Mouse (Mus musculus) right cerebral cortex, adult 18-20 months (tissue): ENCODE measurements around the gene Htr2a.

Experiments
- DNase-seq: peaks from one replicate; pipeline ENCODE4 v3.0.0; 2022; ENCODE audit warnings: mixed read lengths

Gene Htr2a

GRCm38 (mm10) chr14:74699241-74699640, 58.6 kb downstream of the Htr2a start:
- no peak for DNase-seq

- no peak for DNase-seq
These were observed 63.3 kb downstream of the Htr2a start for GRCm38 (mm10) chr14:74703930-74704329.

GRCm38 (mm10) chr14:74709054-74709453, 68.4 kb downstream of the Htr2a start:
- DNase-seq = peak; percentile 27

- DNase-seq = no peak
These were observed 82.9 kb downstream of the Htr2a start for GRCm38 (mm10) chr14:74723541-74723940.

- no peak for DNase-seq
These were observed 90.8 kb downstream of the Htr2a start for GRCm38 (mm10) chr14:74731221-74732078.

- DNase-seq = peak; percentile 91
These were observed 91.6 kb downstream of the Htr2a start, which contains the start of gene Esd for GRCm38 (mm10) chr14:74732079-74732783. Esd (plus strand) TSS chr14:74732297.

- no peak for DNase-seq
These were observed 92.8 kb downstream of the Htr2a start for GRCm38 (mm10) chr14:74733397-74733796.

- no peak for DNase-seq
These were observed 94.8 kb downstream of the Htr2a start for GRCm38 (mm10) chr14:74735471-74735870.

- no peak for DNase-seq
These were observed 96.2 kb downstream of the Htr2a start for GRCm38 (mm10) chr14:74736850-74737249.
